Mouse (Mus musculus): ENCODE measurements around the gene Tnrc6b.

GRCm38 (mm10) chr15:80979611-80980010 lies 268.5 kb downstream of the Tnrc6b start:
- no peak for TF ChIP-seq CTCF (IDR thresholded peaks at IDR 0.05; ENCODE audit: control insufficient read depth, insufficient read depth, low read length)
- no peak for TF ChIP-seq POLR2A (IDR thresholded peaks at IDR 0.05; ENCODE audit: borderline replicate concordance, control insufficient read depth, low read depth, low read length)

Data from bone marrow, adult 2 months (tissue).